Mouse (Mus musculus): ENCODE measurements around the gene Anxa6.

DNA sequence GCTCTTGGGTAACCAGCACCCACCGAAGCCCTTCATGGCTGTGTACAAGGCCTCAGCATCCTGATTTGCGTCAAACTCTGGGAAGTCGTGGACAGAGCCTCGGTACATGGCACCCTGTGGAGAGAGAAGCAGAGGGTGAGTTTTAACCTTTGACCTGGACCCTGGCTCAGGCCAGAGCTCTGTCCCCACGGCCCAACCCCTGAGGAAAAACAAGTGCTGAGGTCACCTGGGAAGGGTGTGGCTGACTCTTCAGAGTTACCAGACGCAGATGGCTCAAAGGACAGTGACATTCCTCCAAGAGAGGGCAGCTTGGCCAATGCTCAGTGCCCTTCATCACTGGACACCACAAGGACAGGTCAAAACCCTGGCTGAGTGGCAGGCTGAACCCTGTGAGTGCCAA is 19.4 kb downstream of the Anxa6 start:
- TF ChIP-seq CTCF (IDR thresholded peaks at IDR 0.05; ENCODE audit: borderline replicate concordance, control insufficient read depth, extremely low read depth, insufficient read depth, low read length, poor library complexity) (no peak), POLR2A (IDR thresholded peaks at IDR 0.05; ENCODE audit: control insufficient read depth, extremely low read depth, insufficient read depth, low read length, poor library complexity) (no peak)
